Mouse (Mus musculus) heart, embryonic 10.5 days (tissue): ENCODE results near the gene Csnk1e. TPM values are rescaled to one million over a fixed set of nuclear protein-coding genes. Genes with fewer than 3 reads are reported as not detected.

Source experiments
- DNase-seq: peaks from one replicate; pipeline ENCODE4 v3.0.0-alpha.2; 2017; ENCODE audit warnings: low spot score
- H3K27ac ChIP-seq: fragments of 300-500 bp; sonication (generic); 2 replicates; pipeline ENCODE4 v1.5.1; 2016; ENCODE audit warnings: mild to moderate bottlenecking
- H3K27me3 ChIP-seq: fragments of 300-500 bp; sonication (generic); 2 replicates; pipeline ENCODE4 v1.6.1; 2016; ENCODE audit warnings: mild to moderate bottlenecking; ENCODE audit not compliant: poor library complexity, insufficient read depth, severe bottlenecking
- H3K36me3 ChIP-seq: fragments of 300-500 bp; sonication (generic); 2 replicates; pipeline ENCODE4 v1.6.1; 2016; ENCODE audit warnings: mild to moderate bottlenecking, moderate library complexity
- H3K4me1 ChIP-seq: fragments of 300-500 bp; sonication (generic); 2 replicates; pipeline ENCODE4 v1.6.1; 2016; ENCODE audit warnings: mild to moderate bottlenecking
- H3K4me3 ChIP-seq: fragments of 300-500 bp; sonication (generic); 2 replicates; pipeline ENCODE4 v1.5.1; 2016; ENCODE audit warnings: mild to moderate bottlenecking, moderate library complexity
- H3K9me3 ChIP-seq: fragments of 300-500 bp; sonication (generic); 2 replicates; pipeline ENCODE4 v1.6.1; 2016; ENCODE audit warnings: mild to moderate bottlenecking, moderate library complexity
- WGBS: fragments of 180-500 bp; shearing (Covaris S2); methylation state at CpG from one replicate; pipeline ENCODE4 v1.1.7; 2016; 5-methylcytosine and 5-hydroxymethylcytosine counted together
- polyA plus RNA-seq: library from polyadenylated mRNA; unstranded; fragments of >200 nt; fragmentation: Nextera tagmentation; extraction: Ambion mirVana; gene quantifications from 2 replicates; pipeline ENCODE4 v1.2.1, GENCODE M21; 2016

Gene Csnk1e
- polyA plus RNA-seq, 1 experiment from 2014 or later = 102 TPM

DNA sequence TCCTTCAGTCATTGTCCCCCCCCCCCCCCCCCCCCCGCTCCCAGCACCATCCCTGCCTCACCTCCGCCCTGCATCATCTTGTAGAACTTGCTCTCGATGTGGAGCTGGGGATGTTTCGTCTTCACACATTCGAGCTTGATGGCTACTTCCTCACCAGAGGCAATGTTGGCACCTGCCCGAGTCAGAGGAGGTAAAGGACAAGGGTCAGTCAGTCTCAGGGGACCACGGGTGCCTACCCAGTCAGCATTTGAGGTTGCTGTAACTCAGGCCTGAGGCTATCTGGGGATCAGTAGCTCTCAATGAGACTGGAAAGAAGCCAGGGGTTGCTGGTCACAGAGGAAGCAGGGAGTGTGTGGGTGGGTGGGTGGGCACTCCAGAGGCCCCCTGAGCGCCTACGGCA is 25.4 kb downstream of the Csnk1e start:
- 88% methylated on average over 8 of the region's 9 CpGs for WGBS
- Histone ChIP-seq H3K27me3 (no peaks in the 10 kb centered on the region), H3K36me3 (peaks cover 92% of the 10 kb centered on the region), H3K27ac (no peak overlapping the region), H3K4me1 (peaks cover 50% of the 10 kb centered on the region), H3K9me3 (no peaks in the 10 kb centered on the region), H3K4me3 (no peak overlapping the region)
- no peak for DNase-seq

DNA sequence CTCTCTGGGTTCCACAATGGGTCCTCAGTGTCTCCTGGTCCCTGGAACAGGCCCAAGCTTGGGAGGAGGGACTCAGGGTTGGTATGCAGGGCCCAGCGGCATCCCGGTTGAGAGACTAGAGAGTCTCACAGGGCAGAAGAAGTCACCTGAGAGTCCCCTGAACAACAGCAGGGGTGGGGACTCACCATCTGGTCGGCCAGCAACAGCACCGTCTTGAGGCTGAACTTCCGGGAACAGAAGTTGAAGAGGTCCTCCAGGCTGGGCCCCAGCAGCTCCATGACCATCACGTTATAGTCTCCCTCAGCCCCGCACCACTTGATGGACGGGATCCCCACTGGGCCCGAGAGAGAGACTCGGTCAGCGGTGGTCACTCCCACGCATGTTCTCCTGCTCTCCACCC is 25.8 kb downstream of the Csnk1e start:
- 88% methylated on average over 12 of the region's 12 CpGs for WGBS
- Histone ChIP-seq H3K27me3 (no peaks in the 10 kb centered on the region), H3K4me3 (no peak overlapping the region), H3K36me3 (peaks cover 92% of the 10 kb centered on the region), H3K27ac (no peak overlapping the region), H3K4me1 (peaks cover 46% of the 10 kb centered on the region), H3K9me3 (no peaks in the 10 kb centered on the region)
- DNase-seq = no peak

- no peaks in the 10 kb centered on the region for H3K9me3 ChIP-seq
- peaks cover 92% of the 10 kb centered on the region for H3K36me3 ChIP-seq
- H3K4me1 ChIP-seq = peaks cover 48% of the 10 kb centered on the region
- no peak overlapping the region for H3K27ac ChIP-seq
- DNase-seq = no peak
- no peak overlapping the region for H3K4me3 ChIP-seq
- WGBS = 82% methylated on average over 4 of the region's 4 CpGs
- no peaks in the 10 kb centered on the region for H3K27me3 ChIP-seq
These were observed 26.8 kb downstream of the Csnk1e start for GRCm38 (mm10) chr15:79428616-79429015.

- WGBS = 81% methylated on average over 6 of the region's 6 CpGs
- Histone ChIP-seq H3K4me3 (no peak overlapping the region), H3K36me3 (peaks cover 99% of the 10 kb centered on the region), H3K27ac (no peak overlapping the region), H3K4me1 (peaks cover 47% of the 10 kb centered on the region), H3K9me3 (no peaks in the 10 kb centered on the region), H3K27me3 (no peaks in the 10 kb centered on the region)
- DNase-seq = no peak
These were observed 27.9 kb downstream of the Csnk1e start for GRCm38 (mm10) chr15:79427516-79427915.

DNA sequence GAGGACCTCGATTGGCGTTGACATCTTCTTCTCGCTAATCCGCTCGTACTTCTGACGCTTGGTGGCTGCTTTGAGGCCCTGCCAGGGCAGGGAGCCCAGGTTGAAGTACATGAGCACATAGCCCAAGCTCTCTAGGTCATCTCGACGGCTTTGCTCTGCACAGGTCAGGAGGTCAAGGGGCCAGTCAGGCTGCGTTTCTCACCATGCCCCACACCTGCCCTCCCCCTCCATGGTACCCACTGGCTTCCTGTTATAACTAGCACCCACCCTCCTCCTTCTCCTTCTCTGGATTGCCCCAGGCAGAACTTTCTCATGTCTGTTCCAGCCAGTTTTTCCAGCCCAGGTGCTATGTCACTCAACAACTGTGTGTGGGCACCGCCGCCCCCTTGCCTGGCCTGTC is 29.9 kb downstream of the Csnk1e start:
- H3K9me3 ChIP-seq = no peaks in the 10 kb centered on the region
- no peak overlapping the region for H3K4me3 ChIP-seq
- no peak overlapping the region for H3K27ac ChIP-seq
- DNase-seq = no peak
- H3K4me1 ChIP-seq = peaks cover 40% of the 10 kb centered on the region
- H3K27me3 ChIP-seq = no peaks in the 10 kb centered on the region
- WGBS = 75% methylated on average over 11 of the region's 11 CpGs
- peaks cover 99% of the 10 kb centered on the region for H3K36me3 ChIP-seq

DNA sequence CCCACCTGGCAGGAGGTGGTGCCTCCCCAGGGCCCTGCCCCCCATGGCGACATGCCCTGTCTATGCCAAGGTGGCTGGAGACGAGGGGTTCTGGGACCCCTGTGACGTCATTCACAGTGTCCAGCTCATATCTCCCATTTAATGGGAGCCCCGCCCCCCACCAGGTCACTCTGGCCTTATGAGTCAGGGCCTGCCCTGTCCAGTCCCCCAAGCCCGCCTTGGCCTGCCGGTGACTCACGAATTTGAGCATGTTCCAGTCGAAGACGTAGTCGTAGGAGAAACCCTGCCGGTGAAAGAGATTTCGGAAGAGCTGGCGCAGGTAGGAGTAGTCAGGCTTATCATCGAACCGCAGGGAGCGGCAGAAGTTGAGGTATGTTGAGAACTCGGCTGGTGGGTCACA is 30.8 kb downstream of the Csnk1e start:
- Histone ChIP-seq H3K27ac (no peak overlapping the region), H3K36me3 (peaks cover 99% of the 10 kb centered on the region), H3K27me3 (no peaks in the 10 kb centered on the region)

DNA sequence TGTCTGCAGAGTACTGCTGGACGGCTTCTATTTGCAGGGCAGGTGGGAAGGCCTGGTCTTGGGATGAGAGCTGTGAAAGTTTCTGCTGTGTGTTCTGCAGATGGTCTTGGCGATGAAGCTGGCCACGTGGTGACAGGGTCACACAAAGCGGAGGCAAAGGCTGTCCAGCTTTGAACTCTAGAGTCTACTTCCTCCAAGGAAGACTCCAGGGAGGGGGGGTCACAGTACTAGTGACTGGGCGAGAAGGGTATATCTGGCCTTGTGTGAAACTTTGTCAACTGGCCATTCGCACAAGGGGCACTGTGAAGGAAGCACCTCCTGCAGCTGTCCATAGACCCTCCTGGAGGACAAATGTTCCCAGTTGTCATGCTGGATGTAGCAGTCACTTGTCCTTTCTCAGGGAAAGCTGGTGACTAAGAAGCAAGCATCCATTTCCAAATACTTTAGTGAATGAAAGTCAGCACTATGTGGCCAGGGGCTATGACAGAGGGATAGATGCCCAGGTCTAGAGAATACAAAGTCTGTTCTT is 32.6 kb downstream of the Csnk1e start:
- Histone ChIP-seq H3K27ac (0 out of 2 replicates have a peak overlapping the region, but pooled peaks have one; percentile 42), H3K27me3 (no peaks in the 10 kb centered on the region), H3K9me3 (no peaks in the 10 kb centered on the region), H3K36me3 (peaks cover 97% of the 10 kb centered on the region), H3K4me1 (peaks cover 32% of the 10 kb centered on the region), H3K4me3 (no peak overlapping the region)
- no peak for DNase-seq
- 77% methylated on average over 6 of the region's 6 CpGs for WGBS

More for the DNA sequence above, 30.8 kb downstream of the Csnk1e start:
- no peak overlapping the region for H3K4me3 ChIP-seq
- peaks cover 35% of the 10 kb centered on the region for H3K4me1 ChIP-seq
- no peaks in the 10 kb centered on the region for H3K9me3 ChIP-seq
- no peak for DNase-seq
- WGBS = 85% methylated on average over 17 of the region's 17 CpGs

GRCm38 (mm10) chr15:79418677-79419076 is 36.7 kb downstream of the Csnk1e start:
- no peaks in the 10 kb centered on the region for H3K27me3 ChIP-seq
- peaks cover 27% of the 10 kb centered on the region for H3K4me1 ChIP-seq
- H3K4me3 ChIP-seq = no peak overlapping the region
- WGBS = 91% methylated on average over 11 of the region's 11 CpGs
- no peak overlapping the region for H3K27ac ChIP-seq
- DNase-seq = no peak
- H3K36me3 ChIP-seq = peaks cover 73% of the 10 kb centered on the region
- no peaks in the 10 kb centered on the region for H3K9me3 ChIP-seq

DNA sequence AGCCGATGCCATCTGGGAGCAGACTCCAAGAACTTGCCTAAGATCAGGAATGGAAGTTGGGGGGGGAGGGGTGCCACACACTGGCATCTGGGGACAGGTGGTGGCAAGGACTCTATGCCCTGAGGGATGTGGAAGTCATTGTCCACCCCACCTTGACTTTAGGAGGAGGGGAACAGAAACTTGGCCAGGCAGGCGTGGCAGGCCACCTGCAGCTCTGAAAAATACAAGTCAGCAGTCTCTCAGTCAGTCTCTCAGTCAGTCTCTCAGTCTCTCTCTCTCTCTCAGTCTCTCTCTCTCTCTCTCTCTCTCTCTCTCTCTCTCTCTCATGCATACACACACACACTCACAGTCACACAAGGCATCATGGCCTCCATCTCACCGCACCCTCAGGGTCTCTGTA is 37.1 kb downstream of the Csnk1e start:
- H3K4me3 ChIP-seq = no peak overlapping the region

GRCm38 (mm10) chr15:79417379-79417778 is 38.0 kb downstream of the Csnk1e start:
- Histone ChIP-seq H3K4me1 (peaks cover 16% of the 10 kb centered on the region), H3K9me3 (no peaks in the 10 kb centered on the region), H3K27me3 (no peaks in the 10 kb centered on the region), H3K4me3 (no peak overlapping the region), H3K36me3 (peaks cover 60% of the 10 kb centered on the region), H3K27ac (no peak overlapping the region)
- DNase-seq = no peak
- WGBS = 91% methylated on average over 3 of the region's 3 CpGs

More for the DNA sequence above, 37.1 kb downstream of the Csnk1e start:
- H3K27ac ChIP-seq = no peak overlapping the region
- peaks cover 25% of the 10 kb centered on the region for H3K4me1 ChIP-seq
- no peaks in the 10 kb centered on the region for H3K27me3 ChIP-seq
- 92% methylated on average over 3 of the region's 3 CpGs for WGBS
- H3K36me3 ChIP-seq = peaks cover 69% of the 10 kb centered on the region
- no peak for DNase-seq
- H3K9me3 ChIP-seq = no peaks in the 10 kb centered on the region

DNA sequence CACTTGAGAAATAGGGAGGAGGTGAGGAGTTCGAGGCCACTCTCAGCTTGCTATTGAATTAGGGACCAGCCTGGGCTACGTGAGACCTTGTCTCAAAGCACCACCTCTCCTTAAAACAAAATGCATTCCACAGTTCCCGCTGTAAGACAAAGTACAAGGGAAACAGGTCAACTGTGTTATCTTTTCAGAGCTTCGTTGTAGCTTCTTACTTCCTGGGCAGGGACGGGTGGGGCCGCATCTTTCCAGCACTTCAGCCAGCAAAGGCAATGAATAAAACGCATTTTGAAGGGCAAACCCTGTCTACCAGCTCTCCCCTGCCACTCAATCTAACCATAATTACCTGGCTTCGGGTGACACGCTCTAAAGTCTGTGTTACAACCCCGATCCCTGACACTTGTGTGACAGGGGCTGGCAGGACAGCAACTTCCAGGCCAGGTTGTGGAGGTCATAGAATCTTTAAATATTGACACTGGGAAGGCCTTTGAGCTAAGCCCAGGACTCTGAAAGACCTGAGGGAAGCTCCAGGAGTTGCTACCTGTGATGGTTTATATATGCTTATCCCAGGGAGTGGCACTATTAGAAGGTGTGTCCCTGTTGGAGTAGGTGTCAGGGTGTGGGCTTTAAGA is 38.8 kb downstream of the Csnk1e start:
- Histone ChIP-seq H3K9me3 (no peaks in the 10 kb centered on the region), H3K36me3 (peaks cover 52% of the 10 kb centered on the region), H3K4me1 (peaks cover 12% of the 10 kb centered on the region), H3K27me3 (no peaks in the 10 kb centered on the region), H3K4me3 (no peak overlapping the region), H3K27ac (no peak overlapping the region)
- WGBS = 89% methylated on average over 10 of the region's 10 CpGs
- DNase-seq = no peak

GRCm38 (mm10) chr15:79414513-79414912 is 40.9 kb downstream of the Csnk1e start:
- Histone ChIP-seq H3K4me1 (peaks cover 12% of the 10 kb centered on the region), H3K9me3 (no peaks in the 10 kb centered on the region), H3K36me3 (peaks cover 32% of the 10 kb centered on the region), H3K4me3 (no peak overlapping the region), H3K27ac (peak overlapping the region; percentile 56; the same call in 1 of the 2 replicates), H3K27me3 (no peaks in the 10 kb centered on the region)
- WGBS = 40% methylated on average over 4 of the region's 4 CpGs
- no peak for DNase-seq

- no peak for DNase-seq
- WGBS = 80% methylated on average over 8 of the region's 8 CpGs
These were observed 41.6 kb downstream of the Csnk1e start for GRCm38 (mm10) chr15:79413802-79414201.

More at GRCm38 (mm10) chr15:79413802-79414201, 41.6 kb downstream of the Csnk1e start:
- Histone ChIP-seq H3K27ac (peak overlapping the region; percentile 56; the same call in 1 of the 2 replicates), H3K27me3 (no peaks in the 10 kb centered on the region), H3K4me3 (no peak overlapping the region), H3K36me3 (peaks cover 25% of the 10 kb centered on the region), H3K9me3 (no peaks in the 10 kb centered on the region), H3K4me1 (peaks cover 19% of the 10 kb centered on the region)
